Mouse (Mus musculus): Measurements from ENCODE around the gene Osgin1.

- no peak for TF ChIP-seq EP300 (IDR thresholded peaks at IDR 0.05; ENCODE audit: low read depth)
- no peak for TF ChIP-seq CTCF (IDR thresholded peaks at IDR 0.05; ENCODE audit: low read depth)
Observed at GRCm38 (mm10) chr8:119433582-119434174, at the start of gene Osgin1.
